Mouse (Mus musculus) myocyte (in vitro differentiated cells): ENCODE measurements around the gene Slc25a3.

Source experiments
- CEBPB ChIP-seq: IDR thresholded peaks from 2 replicates; pipeline ENCODE4 v1.6.1; 2011; ENCODE audit warnings: mild to moderate bottlenecking, moderate library complexity; ENCODE audit not compliant: poor library complexity, insufficient read depth, severe bottlenecking
- E2F4 ChIP-seq: IDR thresholded peaks from one replicate; pipeline ENCODE4 v1.6.1; 2011; ENCODE audit warnings: mild to moderate bottlenecking, control low read depth, moderate library complexity; ENCODE audit not compliant: insufficient read depth
- MYOD1 ChIP-seq, 3 experiments: IDR thresholded peaks; one replicate each; pipeline ENCODE4 v1.6.1; 2011; ENCODE audit warnings: control low read depth in 2 of 3, low read depth in 2 of 3, mild to moderate bottlenecking in 2 of 3, moderate library complexity in 1 of 3; ENCODE audit not compliant: insufficient read length in 2 of 3, control insufficient read depth in 1 of 3
- MYOG ChIP-seq, 3 experiments: IDR thresholded peaks; one replicate each; pipeline ENCODE4 v1.6.1; 2011; ENCODE audit warnings: control low read depth in 2 of 3, low read depth in 2 of 3, mild to moderate bottlenecking in 2 of 3; ENCODE audit not compliant: insufficient read length in 2 of 3, control insufficient read depth in 1 of 3, insufficient read depth in 1 of 3
- POLR2A ChIP-seq: IDR thresholded peaks from one replicate; pipeline ENCODE4 v1.6.1; 2011; ENCODE audit warnings: low read depth, mild to moderate bottlenecking, control low read depth, moderate library complexity; ENCODE audit not compliant: insufficient read length
- POLR2AphosphoS2 ChIP-seq: IDR thresholded peaks from one replicate; pipeline ENCODE4 v1.6.1; 2011; ENCODE audit warnings: low read depth, control low read depth; ENCODE audit not compliant: insufficient read length
- REST ChIP-seq: IDR thresholded peaks from one replicate; pipeline ENCODE4 v1.6.1; 2011; ENCODE audit warnings: mild to moderate bottlenecking, control low read depth, moderate library complexity; ENCODE audit not compliant: insufficient read depth, insufficient read length
- SRF ChIP-seq: IDR thresholded peaks from one replicate; pipeline ENCODE4 v1.6.1; 2011; ENCODE audit warnings: low read depth; ENCODE audit not compliant: control insufficient read depth, insufficient read length
- TCF12 ChIP-seq: IDR thresholded peaks from one replicate; pipeline ENCODE4 v1.6.1; 2011; ENCODE audit warnings: mild to moderate bottlenecking, control low read depth; ENCODE audit not compliant: poor library complexity, insufficient read depth, severe bottlenecking
- USF1 ChIP-seq: IDR thresholded peaks from one replicate; pipeline ENCODE4 v1.6.1; 2011; ENCODE audit warnings: low read depth, mild to moderate bottlenecking, control low read depth, moderate library complexity

GRCm38 (mm10) chr10:91130792-91131191 is 6.9 kb upstream of the Slc25a3 start:
- no peak for TF ChIP-seq REST
- TF ChIP-seq USF1, result no peak
- TF ChIP-seq CEBPB, result no peak
- no peak for TF ChIP-seq POLR2A
- no peak for TF ChIP-seq POLR2AphosphoS2
- TF ChIP-seq TCF12, result no peak
- TF ChIP-seq MYOG (IDR thresholded peaks at IDR 0.05; ENCODE audit: control insufficient read depth in 1 of 3, insufficient read depth in 1 of 3, insufficient read length in 2 of 3, low read depth in 2 of 3), result no peak
- no peak for TF ChIP-seq MYOD1 (IDR thresholded peaks at IDR 0.05; ENCODE audit: control insufficient read depth in 1 of 3, insufficient read length in 2 of 3, low read depth in 2 of 3)
- no peak for TF ChIP-seq E2F4
- TF ChIP-seq SRF, result no peak
